Mouse (Mus musculus) bone marrow, adult 2 months (tissue): ENCODE data around the gene Stk10.

Experiments used
- CTCF ChIP-seq: fragments of 200-500 bp; IDR thresholded peaks from 2 replicates; pipeline ENCODE4 v1.5.1; 2011; ENCODE audit warnings: low read length, control low read depth; ENCODE audit not compliant: control insufficient read depth, insufficient read depth
- POLR2A ChIP-seq: fragments of 200-500 bp; IDR thresholded peaks from 2 replicates; pipeline ENCODE4 v1.6.1; 2011; ENCODE audit warnings: low read depth, mild to moderate bottlenecking, control low read depth, low read length, borderline replicate concordance; ENCODE audit not compliant: control insufficient read depth

DNA sequence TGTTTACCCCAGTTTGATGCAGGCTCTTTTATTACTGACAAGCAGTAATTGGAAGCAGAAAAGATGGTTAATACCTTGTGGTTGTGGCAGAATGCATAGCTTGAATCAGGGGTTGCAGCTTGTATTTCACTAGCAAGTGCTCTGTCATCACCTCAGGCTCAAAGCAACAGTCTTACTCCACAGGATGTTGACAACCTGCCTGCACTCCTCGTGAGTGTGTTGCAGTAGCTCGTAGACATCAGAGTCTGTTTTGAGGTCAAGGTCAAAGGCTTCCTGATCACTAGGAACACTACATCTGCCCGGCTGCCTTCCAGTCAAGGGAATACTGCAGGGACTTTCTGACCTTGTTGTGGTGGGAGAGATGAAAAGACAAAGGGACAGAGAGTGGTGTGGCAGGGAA lies 46.5 kb upstream of the Stk10 start:
- TF ChIP-seq CTCF (no peak), POLR2A (no peak)
